Mouse (Mus musculus) lung, adult 18-20 months (tissue): Measurements from ENCODE around the gene Raver2.
A peak's percentile ranks its signal among the peaks of the same experiment; 100 is the strongest.

ENCODE experiments used
- DNase-seq, 2 experiments: peaks; one replicate each; pipeline ENCODE4 v3.0.0; 2022; ENCODE audit warnings: mixed read lengths in 2 of 2

Raver2 gene

GRCm38 (mm10) chr4:101121002-101121401 lies 52.2 kb downstream of the Raver2 start:
- peak in 1 of 2 experiments; percentile 31 for DNase-seq

- no peak for DNase-seq
Observed at GRCm38 (mm10) chr4:101135013-101135412, 66.2 kb downstream of the Raver2 start.

GRCm38 (mm10) chr4:101135909-101136308 lies 67.1 kb downstream of the Raver2 start:
- DNase-seq: no peak

GRCm38 (mm10) chr4:101137975-101138374 lies 69.2 kb downstream of the Raver2 start:
- DNase-seq: no peak

GRCm38 (mm10) chr4:101141768-101142167 lies 73.0 kb downstream of the Raver2 start:
- DNase-seq: no peak

- DNase-seq: no peak
Observed at GRCm38 (mm10) chr4:101143901-101144300, 75.1 kb downstream of the Raver2 start.

- DNase-seq: no peak
Observed at GRCm38 (mm10) chr4:101144361-101144760, 75.6 kb downstream of the Raver2 start.

- no peak for DNase-seq
Observed at GRCm38 (mm10) chr4:101144790-101145189, 76.0 kb downstream of the Raver2 start.

GRCm38 (mm10) chr4:101146047-101146745 lies 77.4 kb downstream of the Raver2 start:
- DNase-seq: peak; percentile 58 to 72

GRCm38 (mm10) chr4:101146891-101147655 lies 78.3 kb downstream of the Raver2 start:
- no peak for DNase-seq

- no peak for DNase-seq
Observed at GRCm38 (mm10) chr4:101155541-101155940, 86.8 kb downstream of the Raver2 start.

- DNase-seq: no peak
Observed at GRCm38 (mm10) chr4:101157476-101157875, 88.7 kb downstream of the Raver2 start.

GRCm38 (mm10) chr4:101158282-101158681 lies 89.5 kb downstream of the Raver2 start:
- no peak for DNase-seq

GRCm38 (mm10) chr4:101159191-101159764 lies 90.5 kb downstream of the Raver2 start:
- no peak for DNase-seq

- no peak for DNase-seq
Observed at GRCm38 (mm10) chr4:101160821-101161220, 92.0 kb downstream of the Raver2 start.

- no peak for DNase-seq
Observed at GRCm38 (mm10) chr4:101164189-101164588, 95.4 kb downstream of the Raver2 start.

GRCm38 (mm10) chr4:101164673-101165072 lies 95.9 kb downstream of the Raver2 start:
- no peak for DNase-seq

GRCm38 (mm10) chr4:101165776-101166175 lies 97.0 kb downstream of the Raver2 start:
- DNase-seq: no peak

- no peak for DNase-seq
Observed at GRCm38 (mm10) chr4:101167777-101168176, 99.0 kb downstream of the Raver2 start.

- peak in 1 of 2 experiments; percentile 45 for DNase-seq
Observed at GRCm38 (mm10) chr4:101168189-101168778, 99.5 kb downstream of the Raver2 start.

GRCm38 (mm10) chr4:101172738-101173137 lies 104.0 kb downstream of the Raver2 start:
- peak; percentile 50 to 59 for DNase-seq

- DNase-seq: no peak
Observed at GRCm38 (mm10) chr4:101174916-101175625, 106.3 kb downstream of the Raver2 start.

- DNase-seq: peak in 1 of 2 experiments; percentile 42
Observed at GRCm38 (mm10) chr4:101176123-101176522, 107.3 kb downstream of the Raver2 start.
